Mouse (Mus musculus): Measurements from ENCODE around the gene Scn3a.

The Scn3a gene

DNA sequence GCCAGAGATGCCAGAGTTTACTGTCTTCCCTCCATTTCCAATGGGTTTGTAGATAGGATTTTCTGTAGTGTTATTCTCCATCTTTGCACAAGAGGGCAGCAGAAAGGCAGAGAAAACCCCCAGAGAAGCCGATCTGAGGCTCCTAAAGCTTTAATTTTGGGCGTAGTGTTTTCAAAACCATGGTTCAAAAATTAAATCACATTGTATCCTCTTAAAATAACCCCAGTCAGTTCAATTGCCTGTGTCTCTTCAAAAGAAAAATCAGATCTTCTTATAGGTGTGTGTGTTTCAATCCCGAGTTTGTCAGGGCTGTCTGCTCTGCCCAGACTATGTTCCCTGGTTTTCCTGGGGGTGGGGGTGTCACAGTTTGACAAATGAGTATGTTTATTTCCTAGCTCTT is 153.7 kb downstream of the Scn3a start:
- peak; percentile 87 for DNase-seq (ENCODE audit: low read depth, low spot score)
